Mouse (Mus musculus): ENCODE data around the gene Gm42957.

DNA sequence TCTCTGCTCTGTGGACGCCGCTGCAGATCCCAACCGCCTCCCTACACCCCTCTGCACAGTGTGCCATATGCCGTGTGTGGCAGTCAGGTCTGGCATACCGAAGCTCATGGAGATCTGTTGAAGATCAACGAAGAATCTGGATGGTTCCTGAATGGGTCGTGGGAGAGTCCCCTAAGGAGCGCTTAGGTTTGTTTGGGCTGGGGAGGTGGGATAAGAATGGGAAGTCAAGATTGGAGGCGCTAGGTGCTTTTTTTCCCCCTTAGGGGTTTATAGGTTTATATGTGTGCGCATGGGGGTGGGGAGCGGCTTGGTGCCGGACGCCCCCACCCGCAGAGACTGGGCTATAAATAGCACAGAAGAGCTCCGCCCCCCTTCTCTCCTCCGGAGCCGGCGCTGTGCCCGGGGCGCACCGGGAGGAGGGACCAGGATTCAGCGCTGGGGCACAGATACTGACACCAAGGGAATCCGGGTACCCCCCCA lies 39.0 kb upstream of the Gm42957 start, which contains the start of gene Ankrd34a:
- TF ChIP-seq CTCF (IDR thresholded peaks at IDR 0.05; ENCODE audit: borderline replicate concordance, extremely low read depth, insufficient read depth, insufficient read length) (no peak), POLR2A (IDR thresholded peaks at IDR 0.05; ENCODE audit: borderline replicate concordance, extremely low read depth, insufficient read depth, insufficient read length, poor library complexity, severe bottlenecking) (no peak)
